Mouse (Mus musculus) embryonic facial prominence, embryonic 14.5 days (tissue): ENCODE data around the gene 4933415A04Rik. TPM values are rescaled to one million over a fixed set of nuclear protein-coding genes. Genes with fewer than 3 reads are reported as not detected.

Experiments used
- ATAC-seq: fragments of 200-750 bp; cut with Nextera tagmentation; 2 replicates; pipeline ENCODE4 v1.8.0; 2017; ENCODE audit warnings: low read depth, moderate number of reproducible peaks, moderate TSS enrichment
- DNase-seq: peaks from one replicate; pipeline ENCODE4 v3.0.0-alpha.2; 2015; ENCODE audit warnings: low spot score
- H3K27ac ChIP-seq: fragments of 300-500 bp; sonication (generic); replicated peaks from 2 replicates; pipeline ENCODE4 v1.5.1; 2014; ENCODE audit warnings: low read depth, mild to moderate bottlenecking, low read length, moderate library complexity
- H3K27me3 ChIP-seq: fragments of 300-500 bp; sonication (generic); replicated peaks from 2 replicates; pipeline ENCODE4 v1.6.1; 2014; ENCODE audit warnings: low read length; ENCODE audit not compliant: control insufficient read depth, insufficient read depth
- H3K36me3 ChIP-seq: fragments of 300-500 bp; sonication (generic); 2 replicates; pipeline ENCODE4 v1.6.1; 2014; ENCODE audit warnings: low read length, mixed read lengths; ENCODE audit not compliant: control insufficient read depth, insufficient read depth
- H3K4me1 ChIP-seq: fragments of 300-500 bp; sonication (generic); 2 replicates; pipeline ENCODE4 v1.6.1; 2014; ENCODE audit warnings: antibody characterized with exemption, low read length; ENCODE audit not compliant: control insufficient read depth, insufficient read depth
- H3K4me2 ChIP-seq: fragments of 300-500 bp; sonication (generic); 2 replicates; pipeline ENCODE4 v1.6.1; 2014; ENCODE audit warnings: low read depth, mild to moderate bottlenecking, low read length, moderate library complexity, mixed read lengths
- H3K4me3 ChIP-seq: fragments of 300-500 bp; sonication (generic); 2 replicates; pipeline ENCODE4 v1.5.1; 2014; ENCODE audit warnings: low read depth, mild to moderate bottlenecking, low read length
- H3K9ac ChIP-seq: fragments of 300-500 bp; sonication (generic); 2 replicates; pipeline ENCODE4 v1.6.1; 2014; ENCODE audit warnings: low read depth, mild to moderate bottlenecking, low read length, moderate library complexity, mixed read lengths
- H3K9me3 ChIP-seq: fragments of 300-500 bp; sonication (generic); 2 replicates; pipeline ENCODE4 v1.6.1; 2016; ENCODE audit warnings: low read length; ENCODE audit not compliant: control insufficient read depth
- WGBS: fragments of 180-500 bp; shearing (Covaris S2); extraction: QIAGEN DNeasy Blood & Tissue Kit; methylation state at CpG from one replicate; pipeline ENCODE4 v1.1.7; 2014; 5-methylcytosine and 5-hydroxymethylcytosine counted together
- polyA plus RNA-seq: library from polyadenylated mRNA; unstranded; fragments of >200 nt; fragmentation: Nextera tagmentation; extraction: Ambion mirVana; gene quantifications from 2 replicates; pipeline ENCODE4 v1.2.1, GENCODE M21; 2014

4933415A04Rik gene
- polyA plus RNA-seq, 1 experiment from 2014 or later: 2.2 TPM

DNA sequence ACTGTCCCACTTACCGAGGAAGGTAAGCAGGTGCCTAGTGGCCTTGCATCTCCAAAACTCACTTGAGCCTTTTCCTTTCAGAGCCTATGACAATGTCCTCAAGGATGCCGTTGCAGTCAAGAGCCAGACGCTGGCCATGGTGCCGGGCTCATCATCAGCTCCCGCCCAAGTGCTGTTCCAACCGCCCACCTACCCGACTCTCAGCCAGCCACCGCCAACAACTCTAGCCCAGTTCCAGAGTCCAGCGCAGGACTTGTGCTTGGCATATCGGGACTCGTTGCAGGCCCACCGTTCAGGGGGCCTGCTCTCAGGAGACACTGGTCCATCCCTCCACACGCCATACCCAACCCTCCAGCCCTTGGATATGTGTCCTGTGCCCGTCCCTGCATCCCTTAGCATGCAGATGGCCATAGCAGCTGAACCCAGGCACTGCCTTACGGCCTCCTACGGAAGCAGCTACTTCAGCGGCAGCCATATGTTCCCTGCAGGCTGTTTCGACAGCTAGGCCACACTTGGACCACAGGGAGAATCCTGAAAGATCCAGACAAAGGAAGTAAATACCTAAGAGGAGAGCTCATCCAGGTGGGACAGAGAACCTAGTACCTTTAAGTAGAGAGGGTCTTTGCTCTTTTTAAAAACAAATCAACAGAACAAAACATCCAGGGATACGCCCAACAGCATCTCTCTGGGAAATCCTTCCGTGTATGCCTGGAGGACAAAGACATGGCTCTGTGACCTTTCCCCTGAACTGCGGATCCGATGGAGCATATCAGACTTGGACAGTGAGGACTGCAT is 1.4 kb upstream of the 4933415A04Rik start:
- 90% methylated on average over 22 of the region's 22 CpGs for WGBS
- Histone ChIP-seq H3K27me3 (no peaks in the 10 kb centered on the region), H3K4me3 (no peak overlapping the region), H3K27ac (no peak overlapping the region), H3K9ac (no peak overlapping the region), H3K4me1 (no peaks in the 10 kb centered on the region), H3K36me3 (peaks cover 31% of the 10 kb centered on the region), H3K9me3 (no peaks in the 10 kb centered on the region), H3K4me2 (no peak overlapping the region)
- DNase-seq (no peak), ATAC-seq (no peak)

DNA sequence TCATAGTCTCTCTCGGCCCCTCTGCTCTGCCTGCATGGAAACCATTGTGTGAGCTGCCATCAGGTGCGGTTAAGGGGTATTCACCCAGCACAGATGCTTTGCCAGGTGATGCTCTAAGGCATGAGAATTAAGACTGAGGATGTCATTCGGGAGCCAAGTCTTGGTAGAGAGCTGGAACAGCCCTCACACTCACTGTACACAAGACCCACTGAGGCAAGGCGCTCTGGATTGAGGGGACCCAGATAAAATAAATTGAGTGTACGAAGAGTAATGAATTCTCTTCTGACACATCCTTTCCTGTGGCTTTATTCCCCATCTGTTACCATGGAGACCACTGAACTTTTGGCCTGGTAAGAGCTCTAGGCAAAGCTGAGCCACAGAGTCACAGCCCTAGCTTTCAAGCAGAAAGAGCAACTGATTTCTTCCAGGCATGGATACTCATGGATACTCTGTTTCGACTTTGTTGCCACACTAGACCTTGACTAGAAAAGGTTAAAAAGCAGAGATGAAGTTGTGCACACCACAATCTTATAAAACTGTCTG is 2.8 kb downstream of the 4933415A04Rik start:
- DNase-seq: no peak
- no peak for ATAC-seq
- 76% methylated on average over 6 of the region's 6 CpGs for WGBS

DNA sequence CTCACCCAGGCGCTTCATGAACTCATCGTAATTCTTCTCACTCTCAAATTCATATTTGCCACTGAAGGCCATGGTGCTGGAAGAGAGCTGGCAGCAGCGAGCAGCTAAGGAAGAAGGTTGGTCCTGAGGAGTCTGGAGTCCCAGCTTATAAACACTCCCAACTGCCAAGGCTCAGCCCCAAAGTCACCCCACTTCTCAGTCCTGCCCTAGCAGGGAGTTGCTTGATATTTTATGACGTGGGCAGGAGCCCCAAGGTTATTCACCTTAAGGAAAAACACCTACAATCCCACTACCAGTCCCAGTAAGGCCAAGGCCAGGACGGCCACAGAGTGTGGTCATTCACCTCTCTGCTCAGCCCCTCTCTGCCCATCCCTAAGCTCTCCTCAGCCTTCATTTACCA is 14.6 kb downstream of the 4933415A04Rik start, which contains the start of gene Fabp6:
Gene Fabp6 (minus strand): TSS at position 101 of the 400 bp plus-strand sequence.
- Histone ChIP-seq H3K27ac (no peak within 1 kb of the TSS), H3K4me2 (no peak within 1 kb of the TSS), H3K4me3 (no peak within 1 kb of the TSS), H3K9ac (no peak within 1 kb of the TSS), H3K36me3 (no peaks in the 10 kb centered on the region), H3K27me3 (no peaks in the 10 kb centered on the region), H3K9me3 (no peaks in the 10 kb centered on the region), H3K4me1 (no peaks in the 10 kb centered on the region)
- 86% methylated on average over 5 of the region's 5 CpGs for WGBS
- ATAC-seq: no peak
- no peak for DNase-seq

More for the DNA sequence above, 2.8 kb downstream of the 4933415A04Rik start:
- Histone ChIP-seq H3K4me1 (no peaks in the 10 kb centered on the region), H3K27me3 (no peaks in the 10 kb centered on the region), H3K9ac (no peak overlapping the region), H3K4me2 (no peak overlapping the region), H3K9me3 (no peaks in the 10 kb centered on the region), H3K27ac (no peak overlapping the region), H3K4me3 (no peak overlapping the region), H3K36me3 (peaks cover 17% of the 10 kb centered on the region)

DNA sequence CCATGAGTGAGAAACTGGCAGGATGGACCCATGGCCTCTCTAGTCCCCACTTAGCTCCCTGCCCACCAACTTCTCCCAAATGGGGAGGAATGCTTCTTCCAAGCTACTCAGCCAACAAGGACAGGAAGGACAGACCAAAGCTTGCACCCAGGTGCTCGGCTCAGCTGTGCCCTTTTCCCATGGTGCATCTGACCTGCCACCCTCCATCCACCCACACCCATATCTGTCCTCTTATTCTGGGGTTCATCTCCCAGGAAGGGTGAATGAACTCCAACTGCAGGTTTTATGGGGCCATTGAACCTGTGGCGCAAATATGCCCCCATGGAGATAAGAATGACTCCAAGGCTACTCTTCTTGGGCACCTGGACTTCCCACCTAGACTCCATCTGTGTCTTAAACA is 17.4 kb downstream of the 4933415A04Rik start:
- H3K9me3 ChIP-seq: no peaks in the 10 kb centered on the region
- WGBS: 81% methylated on average over 2 of the region's 2 CpGs
- no peaks in the 10 kb centered on the region for H3K27me3 ChIP-seq
- no peak overlapping the region for H3K4me3 ChIP-seq
- ATAC-seq: no peak
- no peak overlapping the region for H3K4me2 ChIP-seq
- no peak for DNase-seq
- no peaks in the 10 kb centered on the region for H3K36me3 ChIP-seq
- no peak overlapping the region for H3K9ac ChIP-seq
- no peaks in the 10 kb centered on the region for H3K4me1 ChIP-seq
- H3K27ac ChIP-seq: no peak overlapping the region

DNA sequence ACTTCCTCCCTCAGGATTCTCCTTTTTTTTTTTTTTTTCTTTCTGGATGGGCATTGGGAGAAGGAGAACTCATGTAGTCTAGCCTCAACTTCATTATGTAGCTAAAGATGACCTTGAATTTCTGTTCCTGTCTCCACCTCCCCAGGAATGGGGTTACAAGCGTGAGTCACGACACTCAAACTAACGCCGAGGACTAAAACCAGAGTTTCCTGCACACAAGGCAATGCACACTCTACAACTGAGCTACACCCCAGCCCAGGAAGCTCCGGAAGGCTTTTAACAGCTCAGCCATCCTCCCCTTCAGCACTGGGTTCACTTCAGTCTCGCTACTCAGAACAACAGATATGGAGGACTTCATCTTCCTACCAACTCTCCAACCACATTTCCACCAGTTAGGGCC is 18.1 kb downstream of the 4933415A04Rik start:
- Histone ChIP-seq H3K27me3 (no peaks in the 10 kb centered on the region), H3K4me3 (no peak overlapping the region), H3K27ac (no peak overlapping the region), H3K9me3 (no peaks in the 10 kb centered on the region), H3K4me1 (no peaks in the 10 kb centered on the region), H3K4me2 (no peak overlapping the region), H3K9ac (no peak overlapping the region), H3K36me3 (no peaks in the 10 kb centered on the region)
- 85% methylated on average over 6 of the region's 6 CpGs for WGBS
- no peak for ATAC-seq
- DNase-seq: no peak

GRCm38 (mm10) chr11:43605859-43606258 is 19.0 kb downstream of the 4933415A04Rik start:
- Histone ChIP-seq H3K27ac (no peak overlapping the region), H3K36me3 (no peaks in the 10 kb centered on the region), H3K9me3 (no peaks in the 10 kb centered on the region), H3K4me2 (no peak overlapping the region), H3K9ac (no peak overlapping the region), H3K27me3 (no peaks in the 10 kb centered on the region), H3K4me3 (no peak overlapping the region), H3K4me1 (no peaks in the 10 kb centered on the region)
- ATAC-seq: no peak
- WGBS: 84% methylated on average over 6 of the region's 6 CpGs
- no peak for DNase-seq

DNA sequence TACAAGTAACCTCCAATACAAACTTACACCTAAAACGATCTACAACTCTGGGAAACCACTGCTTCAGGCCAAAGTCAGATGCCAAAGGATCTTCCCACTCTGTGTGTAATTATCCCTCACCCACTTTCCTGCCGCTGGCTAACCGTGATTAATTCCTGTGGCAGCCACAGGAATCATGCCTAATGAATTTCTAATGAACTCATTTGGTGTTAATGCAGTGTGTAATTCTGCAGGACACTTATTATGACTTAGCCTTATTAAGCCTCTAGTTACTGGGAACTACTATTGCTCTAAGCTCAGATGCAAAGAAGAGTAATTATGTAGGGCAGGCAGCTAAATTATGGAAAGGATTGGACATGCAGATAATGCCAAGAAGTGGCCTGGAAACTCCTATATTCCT is 21.6 kb downstream of the 4933415A04Rik start:
- no peak overlapping the region for H3K4me2 ChIP-seq
- no peak overlapping the region for H3K9ac ChIP-seq
- peaks cover 7% of the 10 kb centered on the region; the same call in 1 of the 2 replicates for H3K4me1 ChIP-seq
- H3K27me3 ChIP-seq: no peaks in the 10 kb centered on the region
- no peak overlapping the region for H3K4me3 ChIP-seq
- H3K27ac ChIP-seq: no peak overlapping the region
- H3K36me3 ChIP-seq: no peaks in the 10 kb centered on the region
- 63% methylated on average over 3 of the region's 3 CpGs for WGBS
- H3K9me3 ChIP-seq: no peaks in the 10 kb centered on the region
- ATAC-seq (no peak), DNase-seq (no peak)

GRCm38 (mm10) chr11:43610006-43610661 is 23.3 kb downstream of the 4933415A04Rik start:
- H3K4me2 ChIP-seq: no peak overlapping the region
- WGBS: 80% methylated on average over 10 of the region's 10 CpGs
- ATAC-seq (no peak), DNase-seq (peak; percentile 29)
- H3K4me1 ChIP-seq: peaks cover 7% of the 10 kb centered on the region; the same call in 1 of the 2 replicates
- H3K9ac ChIP-seq: no peak overlapping the region
- no peaks in the 10 kb centered on the region for H3K9me3 ChIP-seq
- no peak overlapping the region for H3K27ac ChIP-seq
- H3K36me3 ChIP-seq: no peaks in the 10 kb centered on the region
- H3K4me3 ChIP-seq: no peak overlapping the region
- H3K27me3 ChIP-seq: no peaks in the 10 kb centered on the region
